Mouse (Mus musculus) hindbrain, embryonic 14.5 days (tissue): ENCODE results near the gene Znhit6. TPM values are rescaled to one million over a fixed set of nuclear protein-coding genes. Genes with fewer than 3 reads are reported as not detected.

ENCODE experiments used
- ATAC-seq: fragments of 200-750 bp; cut with Nextera tagmentation; 2 replicates; pipeline ENCODE4 v1.8.0; 2017; ENCODE audit warnings: moderate number of reproducible peaks, mild to moderate bottlenecking, moderate TSS enrichment, moderate library complexity; ENCODE audit not compliant: low FRiP score
- DNase-seq: peaks from one replicate; pipeline ENCODE4 v3.0.0-alpha.2; 2015; ENCODE audit warnings: low spot score
- H3K27ac ChIP-seq: fragments of 300-500 bp; sonication (generic); 2 replicates; pipeline ENCODE4 v1.5.1; 2014; ENCODE audit warnings: mild to moderate bottlenecking, moderate library complexity
- H3K27me3 ChIP-seq: fragments of 300-500 bp; sonication (generic); 2 replicates; pipeline ENCODE4 v1.6.1; 2014; ENCODE audit warnings: mild to moderate bottlenecking, low read length, mixed read lengths; ENCODE audit not compliant: control insufficient read depth, insufficient read depth
- H3K36me3 ChIP-seq: fragments of 300-500 bp; sonication (generic); replicated peaks from 2 replicates; pipeline ENCODE4 v1.6.1; 2014; ENCODE audit not compliant: control insufficient read depth, insufficient read depth
- H3K4me1 ChIP-seq: fragments of 300-500 bp; sonication (generic); replicated peaks from 2 replicates; pipeline ENCODE4 v1.6.1; 2014; ENCODE audit warnings: antibody characterized with exemption, low read length, mixed read lengths; ENCODE audit not compliant: control insufficient read depth, insufficient read depth
- H3K4me2 ChIP-seq: fragments of 300-500 bp; sonication (generic); replicated peaks from 2 replicates; pipeline ENCODE4 v1.6.1; 2014; ENCODE audit warnings: mild to moderate bottlenecking, moderate library complexity
- H3K4me3 ChIP-seq: fragments of 300-500 bp; sonication (generic); replicated peaks from 2 replicates; pipeline ENCODE4 v1.5.1; 2014; ENCODE audit warnings: mild to moderate bottlenecking, low read length
- H3K9ac ChIP-seq: fragments of 300-500 bp; sonication (generic); 2 replicates; pipeline ENCODE4 v1.6.1; 2014
- H3K9me3 ChIP-seq: fragments of 300-500 bp; sonication (generic); 2 replicates; pipeline ENCODE4 v1.6.1; 2016; ENCODE audit warnings: low read length; ENCODE audit not compliant: control insufficient read depth
- WGBS: fragments of 180-500 bp; shearing (Covaris S2); extraction: QIAGEN DNeasy Blood & Tissue Kit; methylation state at CpG from one replicate; pipeline ENCODE4 v1.1.7; 2014; 5-methylcytosine and 5-hydroxymethylcytosine counted together
- polyA plus RNA-seq: library from polyadenylated mRNA; unstranded; fragments of >200 nt; fragmentation: Nextera tagmentation; extraction: Ambion mirVana; gene quantifications from 2 replicates; pipeline ENCODE4 v1.2.1, GENCODE M21; 2014

Gene Znhit6
- polyA plus RNA-seq, 1 experiment from 2014 or later, result 25.7 TPM

DNA sequence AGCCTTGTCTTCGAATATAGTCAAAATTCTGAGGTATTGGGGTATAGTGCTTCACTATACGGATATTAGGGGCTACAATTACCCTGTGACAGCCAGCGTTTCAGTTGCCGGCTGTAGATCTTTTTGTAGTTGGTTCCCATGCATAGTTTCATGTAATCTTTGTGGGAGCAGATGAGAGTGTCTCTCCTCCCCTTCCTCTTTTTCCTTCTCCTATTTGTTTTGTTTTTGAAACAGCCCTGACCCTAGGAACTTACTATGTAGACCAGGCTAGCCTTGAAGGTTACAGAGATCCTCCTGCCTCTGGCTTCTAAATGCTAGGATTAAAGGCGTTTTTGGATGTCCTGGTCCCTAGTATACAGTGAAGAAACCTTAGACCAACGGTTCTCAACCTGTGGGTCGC, 665 bp upstream of the Znhit6 start:
- H3K36me3 ChIP-seq, result peaks cover 22% of the 10 kb centered on the region
- H3K27me3 ChIP-seq, result no peaks in the 10 kb centered on the region
- no peak overlapping the region for H3K27ac ChIP-seq
- peaks cover 14% of the 10 kb centered on the region for H3K4me1 ChIP-seq
- H3K4me3 ChIP-seq, result no peak overlapping the region; the same call in 1 of the 2 replicates
- no peaks in the 10 kb centered on the region for H3K9me3 ChIP-seq
- DNase-seq (no peak), ATAC-seq (peak; percentile 7; the same call in 1 of the 2 replicates)
- H3K4me2 ChIP-seq, result peak overlapping the region; percentile 91
- WGBS, result 82% methylated on average over 7 of the region's 7 CpGs
- no peak overlapping the region for H3K9ac ChIP-seq

GRCm38 (mm10) chr3:145576482-145576822, 447 bp downstream of the Znhit6 start:
- H3K4me2 ChIP-seq, result peak overlapping the region; percentile 91
- H3K4me1 ChIP-seq, result peaks cover 14% of the 10 kb centered on the region
- WGBS, result 2% methylated on average over 11 of the region's 11 CpGs

GRCm38 (mm10) chr3:145576876-145577275, 871 bp downstream of the Znhit6 start:
- Histone ChIP-seq H3K9me3 (no peaks in the 10 kb centered on the region), H3K4me1 (peaks cover 14% of the 10 kb centered on the region), H3K27me3 (no peaks in the 10 kb centered on the region), H3K4me3 (peak overlapping the region; percentile 60), H3K9ac (peak overlapping the region; percentile 60), H3K36me3 (peaks cover 22% of the 10 kb centered on the region), H3K4me2 (peak overlapping the region; percentile 91), H3K27ac (no peak overlapping the region)
- ATAC-seq, result no peak
- WGBS, result 34% methylated on average over 15 of the region's 15 CpGs
- DNase-seq, result no peak

More at GRCm38 (mm10) chr3:145576482-145576822, 447 bp downstream of the Znhit6 start:
- peaks cover 22% of the 10 kb centered on the region for H3K36me3 ChIP-seq
- H3K4me3 ChIP-seq, result peak overlapping the region; percentile 60
- no peak for ATAC-seq
- no peaks in the 10 kb centered on the region for H3K9me3 ChIP-seq
- DNase-seq, result no peak
- peak overlapping the region; percentile 60 for H3K9ac ChIP-seq
- peak overlapping the region; percentile 22 for H3K27ac ChIP-seq
- no peaks in the 10 kb centered on the region for H3K27me3 ChIP-seq

DNA sequence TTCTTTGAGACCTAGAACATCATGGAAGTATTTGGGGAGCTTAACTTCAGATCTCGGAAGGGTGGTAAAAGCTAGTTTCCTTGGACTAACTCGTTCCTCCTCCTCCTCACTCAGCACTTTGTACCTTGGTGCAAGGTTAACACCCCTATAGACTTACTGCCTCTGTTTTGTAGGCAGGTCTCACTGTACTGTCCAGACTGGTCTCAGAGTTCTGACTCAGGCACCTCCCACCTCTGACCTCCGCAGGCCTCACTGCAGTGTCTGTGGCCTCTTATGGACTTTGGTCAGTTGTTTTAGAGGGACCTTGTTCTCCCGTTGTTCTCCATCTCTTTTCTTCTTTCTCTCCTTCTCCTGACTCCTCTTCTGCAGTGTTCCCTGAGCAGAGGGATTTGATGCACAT, 7.0 kb downstream of the Znhit6 start:
- WGBS, result 86% methylated on average over 4 of the region's 4 CpGs
- Histone ChIP-seq H3K27me3 (no peaks in the 10 kb centered on the region), H3K4me2 (no peak overlapping the region), H3K9ac (no peak overlapping the region), H3K27ac (no peak overlapping the region), H3K9me3 (no peaks in the 10 kb centered on the region), H3K4me3 (no peak overlapping the region), H3K4me1 (0 out of 2 replicates have a peak, but pooled peaks cover 2% of the 10 kb centered on the region), H3K36me3 (peaks cover 60% of the 10 kb centered on the region)
- ATAC-seq (no peak), DNase-seq (no peak)

DNA sequence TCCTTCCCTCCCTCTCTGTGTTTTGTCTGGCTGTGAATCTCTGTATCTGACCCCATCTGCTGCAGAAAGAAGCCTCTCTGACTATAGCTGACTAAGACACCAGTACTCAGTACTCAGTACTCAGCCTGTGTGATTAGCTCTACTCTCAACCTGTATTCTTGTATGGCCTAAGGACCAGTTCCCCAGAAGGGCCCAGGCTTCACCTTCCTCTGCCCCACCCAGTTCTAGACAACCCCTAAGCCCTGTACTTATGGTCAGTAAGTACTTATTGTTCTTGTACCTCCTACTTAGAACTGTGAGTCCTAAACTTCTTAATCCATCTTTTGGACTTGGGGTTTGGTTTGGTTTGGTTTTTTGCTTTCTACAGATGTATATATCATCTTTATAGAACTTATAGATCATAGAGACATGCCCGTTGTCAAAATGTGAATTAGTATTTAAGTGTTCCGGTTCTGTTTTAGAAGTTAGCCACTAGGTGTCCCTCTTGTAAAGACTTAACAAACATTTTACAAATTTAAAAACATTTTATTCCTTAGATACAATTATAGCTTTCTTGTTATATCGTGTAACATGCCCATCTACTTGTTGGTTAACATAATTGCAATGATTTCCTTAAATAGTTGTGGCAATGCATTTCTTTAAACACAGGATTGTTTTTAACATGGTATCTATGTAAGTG, 7.7 kb downstream of the Znhit6 start:
- Histone ChIP-seq H3K27ac (no peak overlapping the region), H3K4me3 (no peak overlapping the region), H3K4me1 (no peaks in the 10 kb centered on the region), H3K9me3 (no peaks in the 10 kb centered on the region), H3K9ac (no peak overlapping the region), H3K36me3 (peaks cover 53% of the 10 kb centered on the region), H3K27me3 (no peaks in the 10 kb centered on the region), H3K4me2 (no peak overlapping the region)
- DNase-seq (peak; percentile 43), ATAC-seq (no peak)
- WGBS, result 79% methylated on average over 3 of the region's 3 CpGs

GRCm38 (mm10) chr3:145590562-145590961, 14.6 kb downstream of the Znhit6 start:
- DNase-seq, result no peak
- no peaks in the 10 kb centered on the region for H3K27me3 ChIP-seq
- H3K9me3 ChIP-seq, result no peaks in the 10 kb centered on the region
- H3K9ac ChIP-seq, result no peak overlapping the region
- no peak overlapping the region for H3K27ac ChIP-seq
- H3K4me3 ChIP-seq, result no peak overlapping the region
- no peaks in the 10 kb centered on the region for H3K4me1 ChIP-seq
- WGBS, result 87% methylated on average over 4 of the region's 4 CpGs
- no peak overlapping the region for H3K4me2 ChIP-seq
- peaks cover 55% of the 10 kb centered on the region for H3K36me3 ChIP-seq
- ATAC-seq, result no peak

DNA sequence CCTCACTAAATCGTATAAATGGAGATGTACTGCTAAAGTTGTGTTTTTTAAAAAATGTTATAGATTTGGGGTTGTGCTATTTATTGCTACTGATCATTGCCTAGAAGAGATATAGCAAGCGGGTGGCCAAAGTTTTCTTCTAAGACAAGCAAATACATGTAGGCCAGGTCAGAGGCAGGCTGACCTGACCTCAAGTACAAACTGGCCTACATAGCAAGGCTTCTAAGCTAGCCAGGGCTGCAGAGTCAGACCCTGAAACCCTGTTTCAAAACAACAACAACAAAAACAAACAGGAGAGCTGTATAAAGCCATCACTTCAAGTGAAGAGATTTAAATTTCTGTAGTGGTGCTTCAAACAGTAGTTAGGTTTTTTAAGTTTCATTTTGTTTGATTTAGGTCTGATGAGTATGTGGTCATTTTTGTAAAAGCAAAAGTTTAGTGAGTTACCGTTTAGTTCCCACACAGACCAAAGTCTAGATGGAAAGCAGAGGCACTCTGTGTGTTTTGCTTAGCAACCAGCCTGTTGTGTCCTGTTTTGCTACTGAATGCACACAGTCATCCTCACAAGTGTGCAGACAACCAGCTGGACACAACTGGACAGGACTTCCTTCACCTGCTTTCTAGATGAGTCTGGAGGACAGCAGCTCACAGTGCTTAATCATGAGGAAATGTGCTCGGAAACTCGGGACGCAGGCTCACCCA, 16.0 kb downstream of the Znhit6 start:
- Histone ChIP-seq H3K4me2 (no peak overlapping the region), H3K4me3 (no peak overlapping the region), H3K27me3 (no peaks in the 10 kb centered on the region), H3K36me3 (peaks cover 48% of the 10 kb centered on the region), H3K4me1 (no peaks in the 10 kb centered on the region), H3K9ac (no peak overlapping the region), H3K9me3 (no peaks in the 10 kb centered on the region), H3K27ac (no peak overlapping the region)
- DNase-seq, result no peak
- no peak for ATAC-seq
- 91% methylated on average over 6 of the region's 6 CpGs for WGBS

DNA sequence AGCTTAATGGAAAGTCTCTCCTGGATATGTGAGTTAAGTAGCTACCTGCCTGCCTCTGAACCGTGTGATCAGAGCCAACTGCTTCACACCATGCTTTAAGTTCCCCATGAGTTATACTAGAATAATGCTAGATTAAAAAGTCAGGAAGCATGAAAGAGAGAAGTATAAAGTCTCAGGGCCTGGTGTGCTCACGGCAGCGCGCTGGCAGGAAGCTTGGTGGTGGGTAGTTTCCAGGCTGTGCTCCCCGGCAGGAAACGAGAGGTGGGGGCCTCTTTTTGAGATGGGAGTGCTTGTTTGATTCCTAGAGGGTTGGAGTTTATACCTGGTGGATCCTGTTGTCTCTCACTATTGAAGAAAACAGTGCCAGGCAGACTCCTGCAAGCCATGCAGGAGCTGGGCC, 19.3 kb downstream of the Znhit6 start:
- H3K9me3 ChIP-seq, result no peaks in the 10 kb centered on the region
- H3K27ac ChIP-seq, result no peak overlapping the region
- no peak for DNase-seq
- H3K9ac ChIP-seq, result no peak overlapping the region
- peaks cover 67% of the 10 kb centered on the region for H3K36me3 ChIP-seq
- no peak overlapping the region for H3K4me3 ChIP-seq
- no peak overlapping the region for H3K4me2 ChIP-seq
- ATAC-seq, result no peak
- H3K27me3 ChIP-seq, result no peaks in the 10 kb centered on the region
- WGBS, result 92% methylated on average over 6 of the region's 6 CpGs
- H3K4me1 ChIP-seq, result no peaks in the 10 kb centered on the region

- H3K27ac ChIP-seq, result no peak overlapping the region
- H3K27me3 ChIP-seq, result no peaks in the 10 kb centered on the region
- 98% methylated on average over 7 of the region's 7 CpGs for WGBS
- ATAC-seq, result no peak
- no peaks in the 10 kb centered on the region for H3K9me3 ChIP-seq
- H3K4me1 ChIP-seq, result peaks cover 3% of the 10 kb centered on the region; the same call in 1 of the 2 replicates
- no peak overlapping the region for H3K4me2 ChIP-seq
- DNase-seq, result no peak
- H3K9ac ChIP-seq, result no peak overlapping the region
- H3K36me3 ChIP-seq, result peaks cover 79% of the 10 kb centered on the region
- no peak overlapping the region for H3K4me3 ChIP-seq
These were observed 23.1 kb downstream of the Znhit6 start for GRCm38 (mm10) chr3:145599059-145599458.
